Mouse (Mus musculus) CD4-positive, CD25-positive, alpha-beta regulatory T cell (primary cell): ENCODE results near the gene H2afb1. TPM values are rescaled to one million over a fixed set of nuclear protein-coding genes. Genes with fewer than 3 reads are reported as not detected.

ENCODE experiments used
- polyA plus RNA-seq: library from polyadenylated mRNA; unstranded; fragments of 100-300 nt; shearing (Covaris generic); gene quantifications from one replicate; pipeline ENCODE4 v1.2.1, GENCODE M21; 2017

The H2afb1 gene
- not detected for polyA plus RNA-seq

DNA sequence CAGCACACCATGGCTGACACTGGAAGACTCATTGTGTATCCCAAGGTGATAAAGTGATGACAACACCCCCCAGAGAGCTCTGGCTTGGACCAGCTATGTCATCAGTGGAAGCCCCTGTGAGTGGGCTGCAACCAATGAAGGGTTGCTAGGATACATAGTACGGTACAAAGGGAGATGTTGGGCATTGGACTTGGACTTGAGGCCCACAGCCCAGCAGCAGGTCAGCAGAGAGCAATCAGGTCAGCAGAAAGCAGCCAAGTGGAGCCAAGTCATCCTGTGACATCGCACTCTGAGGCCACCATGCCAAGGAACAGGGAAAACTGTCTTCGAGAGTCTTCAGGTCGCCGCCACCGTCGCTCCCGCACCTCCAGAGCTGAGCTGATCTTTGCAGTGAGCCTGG, at the start of gene H2afb1:
H2afb1 (plus strand) TSS at position 301 of the 400 bp plus-strand sequence.

